Mouse (Mus musculus) kidney, adult 9 months (tissue): ENCODE data around the gene Kynu.
A peak's percentile ranks its signal among the peaks of the same experiment; 100 is the strongest.

Experiments
- DNase-seq: peaks from one replicate; pipeline ENCODE4 v3.0.0; 2022

Kynu gene

DNA sequence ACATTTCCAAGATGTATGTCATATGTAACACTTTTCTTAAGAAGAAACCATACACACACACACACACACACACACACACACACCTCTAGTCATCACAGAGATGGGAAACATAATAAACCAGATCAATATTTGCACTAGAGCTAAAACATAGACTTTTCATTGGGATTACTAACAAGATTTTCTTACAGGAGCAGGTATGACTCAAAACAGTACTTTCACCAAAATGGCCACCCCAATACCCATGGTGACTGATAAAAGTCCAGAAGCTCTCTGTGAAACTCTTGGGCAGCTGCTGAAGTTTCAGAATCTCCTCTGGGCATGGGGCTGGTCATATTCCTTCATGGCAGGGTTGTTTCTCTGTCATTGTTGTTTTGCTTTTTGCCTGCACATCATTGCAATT lies 114.5 kb downstream of the Kynu start:
- no peak for DNase-seq

DNA sequence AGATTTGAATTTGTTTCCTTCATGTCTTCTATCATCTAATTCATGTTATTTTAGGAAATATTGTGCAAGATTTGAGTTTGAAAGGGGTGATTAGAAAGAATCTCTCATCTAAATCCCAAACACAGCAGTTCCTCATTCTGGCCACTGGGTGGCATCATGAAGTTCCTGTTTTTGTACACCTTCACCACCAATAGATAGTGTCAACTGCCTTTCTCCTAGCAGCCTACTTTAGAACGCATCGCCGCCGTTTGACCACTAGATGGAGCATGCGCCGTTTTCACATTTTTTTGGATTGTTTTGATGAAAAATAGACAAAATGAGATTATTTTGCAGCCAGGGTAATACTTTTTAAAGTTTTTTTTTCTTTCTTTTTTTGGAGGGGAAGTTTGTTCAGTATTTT lies 118.5 kb downstream of the Kynu start:
- DNase-seq, result peak; percentile 76

DNA sequence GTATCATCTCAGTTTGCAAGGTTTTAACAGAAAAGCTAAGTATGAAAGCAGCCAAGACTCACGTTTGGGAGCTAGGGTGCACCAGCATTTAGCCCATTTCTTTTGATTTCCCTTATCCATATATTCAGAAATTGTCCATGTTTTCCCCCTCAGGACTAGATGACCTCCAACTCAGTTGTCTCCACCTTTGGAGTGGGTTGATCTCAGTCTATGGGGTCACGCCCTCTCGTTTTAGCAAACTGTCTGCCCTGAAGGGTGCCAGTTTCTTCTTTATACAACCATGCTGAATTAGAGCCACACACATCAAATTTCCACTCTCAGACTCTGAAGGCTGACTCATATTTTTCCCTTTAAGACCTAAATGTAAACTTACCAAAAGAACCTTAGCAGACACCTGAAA lies 119.0 kb downstream of the Kynu start:
- no peak for DNase-seq

DNA sequence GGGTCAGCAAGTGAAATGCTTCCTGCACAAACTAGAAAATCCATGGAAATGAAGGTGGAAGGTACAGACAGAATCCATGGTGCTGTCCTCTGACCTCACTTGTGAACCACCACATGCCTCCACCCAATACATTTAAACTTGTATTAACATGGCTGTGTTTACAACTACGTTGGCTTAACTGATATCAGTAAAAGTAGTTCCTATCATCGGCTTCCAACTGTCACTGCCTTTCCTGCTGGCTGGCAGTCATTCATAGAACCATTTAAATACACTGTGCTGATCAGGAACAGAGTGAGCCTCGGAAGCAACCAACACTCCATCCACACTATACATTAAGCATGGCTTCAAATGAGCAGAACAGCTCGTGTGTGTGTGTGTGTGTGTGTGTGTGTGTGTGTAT lies 120.1 kb downstream of the Kynu start:
- DNase-seq, result no peak

DNA sequence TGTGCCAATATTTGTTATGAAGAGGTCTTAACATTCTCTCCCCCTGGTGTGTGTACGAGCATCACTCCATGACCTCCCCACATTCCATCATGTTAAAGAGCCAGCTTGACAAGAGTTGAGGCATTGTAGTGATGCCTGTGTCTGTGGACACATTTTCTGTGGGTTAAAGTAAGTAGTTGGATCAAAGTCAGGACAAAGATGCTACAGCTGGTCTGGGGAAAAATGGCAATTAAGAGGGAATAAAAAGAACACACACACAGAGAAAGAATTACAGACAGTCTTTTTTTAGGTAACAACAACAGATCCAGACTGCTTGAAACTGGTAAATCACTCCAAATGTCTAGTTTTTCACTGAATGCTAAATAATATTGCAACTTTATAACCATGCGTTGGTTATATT lies 135.3 kb downstream of the Kynu start:
- no peak for DNase-seq

DNA sequence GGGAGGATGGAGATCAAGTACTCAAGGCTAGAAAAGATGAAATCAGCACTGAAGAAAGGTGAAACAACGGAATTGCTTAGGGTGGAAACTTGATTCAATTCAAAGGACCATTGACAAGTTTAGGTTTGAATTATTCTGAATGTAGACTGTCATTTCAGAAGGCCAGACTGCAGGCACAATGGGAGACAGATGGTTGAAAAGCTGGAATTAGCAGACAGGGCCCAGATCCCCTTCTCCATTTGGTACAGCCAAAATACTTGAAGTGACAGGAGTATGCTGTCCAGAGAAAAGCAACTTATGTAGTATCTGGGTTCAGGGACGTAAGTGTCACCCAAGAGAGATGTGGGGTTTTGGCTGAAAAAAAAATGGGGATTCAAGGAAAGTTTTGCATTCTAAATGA lies 136.2 kb downstream of the Kynu start:
- DNase-seq, result no peak

DNA sequence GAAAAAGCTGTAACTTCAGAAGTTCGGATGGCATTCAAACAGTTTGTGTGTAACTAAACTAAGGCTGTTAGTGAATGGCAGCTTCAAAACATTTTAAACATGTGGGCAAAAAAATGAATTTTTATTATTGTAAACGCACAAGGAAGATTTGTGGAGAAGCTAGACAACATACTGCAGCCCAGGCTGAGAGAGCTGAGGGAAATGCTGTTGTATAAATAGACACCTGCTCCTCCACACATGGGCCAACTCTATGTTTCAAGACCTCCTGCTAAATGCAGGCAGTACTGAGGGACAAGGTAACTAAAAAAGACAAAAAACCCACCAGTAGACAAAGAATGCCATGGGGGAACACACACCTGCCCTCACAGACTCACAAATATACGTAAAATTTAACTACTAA lies 140.5 kb downstream of the Kynu start:
- DNase-seq, result no peak

DNA sequence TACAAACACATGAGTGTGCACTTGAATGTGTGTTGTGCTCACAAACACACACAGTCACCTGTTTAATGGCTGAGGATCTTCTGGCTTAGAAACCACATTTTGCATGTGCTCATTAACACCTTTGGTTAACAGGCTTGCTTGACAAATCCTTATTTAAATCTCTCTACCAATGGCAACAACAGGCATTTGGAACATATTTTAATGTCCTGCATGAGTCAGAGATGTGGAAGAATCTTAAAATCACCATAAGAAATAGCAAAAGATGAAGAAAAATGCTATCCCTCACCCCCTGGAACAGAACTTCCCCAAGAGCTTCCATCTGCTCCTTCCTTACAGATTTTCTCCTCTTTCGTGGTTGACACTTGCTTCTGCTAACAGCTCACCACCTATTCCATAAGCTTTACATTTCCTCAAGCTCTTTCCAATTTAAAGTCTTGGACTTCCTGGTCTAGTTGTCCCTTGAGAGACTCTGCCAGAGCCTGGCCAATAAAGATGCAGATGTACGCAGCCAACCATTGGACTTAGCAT lies 157.5 kb downstream of the Kynu start:
- DNase-seq, result no peak

DNA sequence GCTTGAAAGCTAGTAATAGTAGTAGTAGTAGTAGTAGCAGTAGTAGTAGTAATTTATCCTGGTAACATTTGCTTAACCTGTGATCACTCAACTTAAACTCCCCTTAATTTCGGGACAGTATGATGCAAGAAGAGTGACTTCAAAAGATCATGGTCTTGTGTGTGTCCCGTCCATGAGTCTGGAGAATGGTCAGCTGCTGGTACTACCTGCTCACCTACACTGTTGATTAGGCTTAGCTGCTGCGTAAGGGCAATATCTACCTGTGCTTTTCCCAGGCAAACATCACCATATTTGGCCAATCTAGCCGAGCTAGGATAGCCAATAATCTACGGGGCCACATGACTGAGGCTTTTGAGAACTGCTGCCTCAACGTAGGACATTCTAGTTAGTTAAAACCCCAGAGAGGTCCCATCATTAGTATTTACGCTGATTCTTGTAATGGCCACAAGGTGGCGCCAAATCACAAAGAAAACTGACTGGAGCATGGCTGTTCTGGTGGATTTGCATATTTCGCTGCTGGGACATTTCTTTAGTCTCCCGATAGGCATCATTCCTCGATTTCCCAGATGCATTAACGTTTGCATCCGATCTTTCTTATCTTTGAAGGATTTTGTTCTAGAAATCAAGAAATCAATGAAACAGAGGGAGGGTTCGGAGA lies 167.4 kb downstream of the Kynu start:
- DNase-seq, result peak; percentile 59

DNA sequence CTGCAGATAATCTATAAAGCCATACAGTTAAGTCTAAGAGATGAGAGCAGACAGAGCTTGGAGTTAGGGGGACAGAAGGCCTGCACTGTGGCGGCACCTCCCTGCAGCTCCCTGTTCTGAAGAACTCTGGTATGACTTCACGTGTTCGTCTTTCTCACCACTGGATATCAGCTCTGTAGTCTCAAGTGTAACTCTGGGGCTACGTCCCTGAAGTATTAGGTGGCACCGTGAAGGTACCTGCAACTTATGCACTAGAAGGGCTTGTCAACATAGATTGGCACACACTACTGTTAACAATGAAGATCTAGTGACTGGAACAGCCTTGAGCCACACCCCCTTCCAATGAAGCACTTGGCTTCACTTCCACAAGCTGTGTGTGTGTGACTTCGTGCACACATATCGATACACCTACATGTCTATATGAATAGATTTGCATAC lies 168.0 kb downstream of the Kynu start:
- DNase-seq, result no peak

DNA sequence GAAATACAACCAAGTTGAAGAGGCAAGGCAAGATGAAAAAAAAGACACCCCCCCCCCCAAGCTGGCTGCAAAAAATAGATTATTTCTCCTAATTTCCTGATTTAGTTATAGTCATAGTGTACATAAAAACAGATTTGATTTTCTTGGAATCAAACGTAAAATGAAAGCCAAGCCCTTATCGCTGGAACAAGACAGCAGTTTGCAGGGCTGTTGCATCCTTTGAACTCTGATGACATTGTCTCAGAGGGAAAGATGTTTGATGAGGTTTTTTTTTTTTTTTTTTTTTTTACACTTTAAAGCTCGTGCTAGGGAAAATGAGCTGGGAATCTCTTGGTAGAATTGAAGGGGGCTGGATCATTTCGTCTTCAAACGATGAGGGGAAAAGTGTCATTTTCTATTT lies 172.1 kb downstream of the Kynu start:
- no peak for DNase-seq

DNA sequence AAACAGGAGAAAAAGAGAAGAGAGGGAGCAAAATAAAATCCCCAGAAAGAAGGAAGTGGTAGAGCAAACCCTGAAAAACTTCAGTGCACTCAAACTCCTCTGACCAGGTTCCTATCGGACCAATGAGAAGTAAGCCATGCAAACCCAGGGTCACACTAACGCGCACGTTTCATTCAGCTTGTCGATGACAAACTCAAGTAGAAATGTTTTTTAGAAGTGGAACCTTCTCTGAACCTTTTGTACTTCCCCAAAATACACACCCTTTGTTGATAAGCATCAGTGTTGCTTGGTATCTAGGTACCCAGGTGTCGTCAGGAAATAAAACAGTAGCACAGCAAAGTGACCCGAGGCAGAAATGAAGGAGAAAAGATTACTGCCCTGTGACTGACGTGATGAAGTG lies 172.6 kb downstream of the Kynu start:
- DNase-seq, result no peak

DNA sequence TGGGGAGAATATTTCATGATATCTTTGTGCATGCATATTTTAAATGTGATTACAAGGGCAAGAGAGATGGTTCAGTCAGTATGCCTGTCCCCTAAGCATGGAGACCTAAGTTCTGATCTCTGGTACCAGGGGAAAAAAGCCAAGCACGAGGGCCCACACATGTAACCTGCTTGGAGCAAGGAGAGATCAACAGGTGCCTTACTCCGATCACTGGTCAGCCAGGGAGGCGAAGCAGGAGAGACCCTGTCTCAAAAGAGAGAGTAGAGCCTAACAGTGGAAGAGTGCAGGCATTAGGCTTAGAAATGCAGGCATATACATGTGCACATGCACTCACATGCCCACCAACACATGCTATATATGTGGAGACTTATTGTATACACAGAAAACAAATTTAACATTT lies 173.7 kb downstream of the Kynu start:
- no peak for DNase-seq
